Mouse (Mus musculus): ENCODE measurements around the gene Napa.

Gene Napa

DNA sequence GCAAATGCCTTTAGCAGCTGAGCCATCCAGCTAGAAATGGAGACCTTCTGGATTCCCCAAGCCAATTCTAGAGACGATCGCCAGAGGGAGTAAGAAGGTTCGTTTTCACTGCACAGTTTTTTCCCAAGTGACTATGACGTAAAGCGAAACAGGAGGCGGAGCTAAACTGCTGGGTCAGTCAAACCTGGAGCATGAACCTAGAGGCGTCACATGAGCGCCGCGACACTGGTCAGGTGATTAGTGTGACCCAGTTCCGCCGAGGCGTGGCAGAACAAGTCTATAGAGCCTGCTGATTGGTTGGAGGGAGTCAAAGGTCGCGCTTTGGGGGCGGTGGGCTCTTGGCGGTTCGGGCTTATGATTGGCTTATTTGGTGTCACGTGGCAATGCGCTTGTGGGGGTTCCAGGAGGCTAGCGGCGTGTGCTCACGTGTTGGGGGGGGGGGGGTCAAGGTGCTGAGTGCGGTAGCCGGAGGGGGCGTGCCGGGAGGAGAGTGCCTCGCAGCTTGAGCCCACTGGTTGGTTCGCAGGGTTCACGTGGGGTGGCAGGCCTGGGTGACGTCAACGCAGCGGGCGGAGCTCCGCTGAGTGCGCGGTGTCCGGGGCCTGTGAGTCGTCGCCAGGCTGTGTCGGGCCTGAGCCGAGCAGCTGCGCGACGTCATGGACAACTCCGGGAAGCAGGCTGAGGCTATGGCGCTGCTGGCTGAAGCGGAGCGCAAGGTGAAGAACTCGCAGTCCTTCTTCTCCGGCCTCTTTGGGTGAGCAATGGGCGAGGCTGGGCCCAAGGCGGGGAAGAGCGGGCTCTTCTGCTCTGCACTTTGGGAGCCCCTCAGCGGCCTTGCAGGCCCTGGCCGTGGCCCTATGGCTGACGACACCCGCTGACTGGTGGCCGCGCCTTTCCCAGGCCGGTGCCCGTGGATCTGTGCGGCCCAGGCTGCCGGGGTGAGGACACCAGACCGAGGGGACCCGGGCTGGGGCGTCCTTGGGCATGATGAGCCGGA, at the start of gene Napa:
Gene Napa, plus strand, starts transcription at position 438 of the 997 bp plus-strand sequence.
- DNase-seq (ENCODE audit: low spot score in 2 of 2), result peak; percentile 99 to 100

GRCm38 (mm10) chr7:16048675-16049575, 49.3 kb upstream of the Napa start:
- DNase-seq (ENCODE audit: low spot score in 2 of 2), result peak in 1 of 2 experiments; percentile 24

DNA sequence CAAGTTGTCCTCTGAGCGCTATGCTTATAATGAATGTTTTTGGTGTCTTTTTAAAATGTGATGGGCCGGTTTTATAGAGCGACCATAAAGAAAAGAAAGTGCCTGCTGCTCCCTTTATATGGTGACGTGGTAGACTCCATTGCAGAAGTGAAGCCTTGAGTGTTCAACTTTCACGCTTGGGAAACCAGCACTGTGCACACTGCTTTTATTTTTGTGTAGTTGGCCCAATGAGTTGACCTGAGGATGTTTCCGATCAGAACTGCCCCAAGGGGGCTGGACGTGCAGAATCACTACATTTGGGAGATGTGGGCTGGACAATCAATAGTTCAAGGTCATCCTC, 48.7 kb upstream of the Napa start:
- no peak for DNase-seq (ENCODE audit: low spot score in 2 of 2)

GRCm38 (mm10) chr7:16050600-16050999, 47.7 kb upstream of the Napa start:
- DNase-seq (ENCODE audit: low spot score in 2 of 2), result no peak

DNA sequence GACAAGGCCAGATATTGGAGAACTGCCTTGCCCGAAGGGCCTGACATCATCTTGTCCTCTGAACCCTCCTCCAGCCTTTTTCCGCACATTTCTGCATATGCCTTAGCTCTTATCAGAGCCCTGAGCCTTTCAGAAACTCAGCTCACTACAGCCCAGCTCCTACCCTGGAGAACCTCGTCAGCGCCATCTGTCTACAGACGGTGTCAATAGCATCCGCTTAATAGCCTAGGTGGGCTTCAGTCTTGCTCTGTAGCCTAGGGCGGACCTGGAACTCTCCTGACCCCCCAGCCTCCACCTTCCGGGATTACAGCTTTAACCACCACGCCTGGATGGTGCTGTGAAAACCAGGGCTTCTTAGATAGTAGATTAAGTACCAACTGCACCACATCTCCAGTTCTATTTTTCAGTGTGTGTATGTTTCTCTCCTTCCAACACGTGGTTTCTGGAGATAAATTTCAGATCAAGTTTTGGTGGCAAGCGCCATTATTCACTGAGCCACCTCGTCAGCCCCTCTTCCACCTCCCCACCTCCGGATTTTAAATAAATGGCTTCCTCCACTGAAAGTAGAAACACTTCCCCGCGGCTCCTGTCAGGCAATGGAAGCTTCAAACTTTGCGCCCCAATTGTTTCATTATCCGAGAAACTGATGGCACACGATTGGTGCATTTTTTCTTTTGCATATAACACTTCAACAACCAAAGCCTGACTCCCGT, 46.2 kb upstream of the Napa start:
- peak; percentile 75 to 80 for DNase-seq (ENCODE audit: low spot score in 2 of 2)

DNA sequence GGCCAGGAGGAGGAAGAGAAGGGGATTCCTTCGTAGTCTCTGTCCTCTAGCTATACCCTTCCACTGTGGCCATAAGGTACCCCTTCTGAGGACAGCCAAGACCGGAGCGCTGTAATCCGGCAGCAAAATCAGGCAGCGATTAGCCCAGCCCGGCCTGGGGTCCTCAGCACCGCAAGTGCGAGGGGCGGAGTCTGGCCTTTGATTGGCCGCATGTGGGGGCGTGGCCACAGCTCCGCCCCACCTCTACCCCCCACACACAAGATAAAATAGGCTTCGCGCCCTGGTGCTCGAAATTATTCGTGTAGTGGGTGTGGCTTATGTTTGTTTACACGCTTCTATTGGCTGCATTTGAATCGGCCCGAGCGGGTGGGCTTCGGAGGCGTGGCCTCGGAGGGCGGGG, 45.6 kb upstream of the Napa start:
- DNase-seq (ENCODE audit: low spot score in 2 of 2), result peak; percentile 83 to 90

- DNase-seq (ENCODE audit: low spot score in 2 of 2), result no peak
These were observed 45.2 kb upstream of the Napa start for GRCm38 (mm10) chr7:16053105-16053504.

GRCm38 (mm10) chr7:16054966-16055365, 43.3 kb upstream of the Napa start:
- DNase-seq (ENCODE audit: low spot score in 2 of 2), result no peak

- DNase-seq (ENCODE audit: low spot score in 2 of 2), result no peak
These were observed 42.6 kb upstream of the Napa start for GRCm38 (mm10) chr7:16055665-16056064.

GRCm38 (mm10) chr7:16056459-16057135, 41.7 kb upstream of the Napa start:
- DNase-seq (ENCODE audit: low spot score in 2 of 2), result peak; percentile 28 to 68

GRCm38 (mm10) chr7:16057136-16057534, 41.1 kb upstream of the Napa start:
- DNase-seq (ENCODE audit: low spot score in 2 of 2), result no peak

- DNase-seq (ENCODE audit: low spot score in 2 of 2), result no peak
These were observed 36.8 kb upstream of the Napa start, which contains the start of gene Zfp541 for GRCm38 (mm10) chr7:16061219-16062098. TSS of gene Zfp541 (plus strand) at chr7:16061814.

DNA sequence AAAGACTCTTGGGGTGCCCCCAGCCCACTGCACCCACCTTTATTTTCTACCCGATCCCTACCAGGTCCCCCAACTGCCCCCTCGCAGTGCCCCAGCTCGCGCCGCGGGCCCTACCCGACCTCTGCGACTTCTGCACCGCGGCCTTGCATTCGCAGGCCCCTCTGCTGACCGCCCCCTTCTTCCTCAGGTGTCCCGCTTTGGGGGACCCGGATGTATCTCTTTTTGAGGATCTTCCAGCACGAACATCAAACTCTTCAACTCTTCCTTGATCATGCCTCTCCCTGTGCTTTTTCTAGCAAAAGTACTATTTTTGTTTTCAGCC, 36.2 kb upstream of the Napa start:
- DNase-seq (ENCODE audit: low spot score in 2 of 2), result no peak

- DNase-seq (ENCODE audit: low spot score in 2 of 2), result no peak
These were observed 34.8 kb upstream of the Napa start for GRCm38 (mm10) chr7:16063490-16063889.

DNA sequence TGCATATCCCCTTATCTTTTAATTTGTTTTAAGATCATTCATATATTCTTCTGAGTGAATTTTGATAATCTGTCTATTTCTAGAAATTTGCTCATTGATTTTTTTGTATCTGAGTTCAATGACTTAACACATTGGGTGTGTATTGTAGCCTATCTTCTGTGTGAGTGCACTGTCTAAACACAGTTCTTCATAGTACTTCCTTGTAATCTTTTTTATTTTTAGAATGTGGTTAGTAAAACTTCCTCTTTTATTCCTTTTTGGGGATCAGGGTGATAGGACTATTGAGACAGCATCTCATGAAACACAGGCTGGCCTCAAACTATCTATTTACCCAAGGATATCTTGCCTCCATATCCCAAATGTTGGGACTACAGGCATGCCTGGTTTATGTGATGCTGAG, 27.4 kb upstream of the Napa start:
- no peak for DNase-seq (ENCODE audit: low spot score in 2 of 2)

DNA sequence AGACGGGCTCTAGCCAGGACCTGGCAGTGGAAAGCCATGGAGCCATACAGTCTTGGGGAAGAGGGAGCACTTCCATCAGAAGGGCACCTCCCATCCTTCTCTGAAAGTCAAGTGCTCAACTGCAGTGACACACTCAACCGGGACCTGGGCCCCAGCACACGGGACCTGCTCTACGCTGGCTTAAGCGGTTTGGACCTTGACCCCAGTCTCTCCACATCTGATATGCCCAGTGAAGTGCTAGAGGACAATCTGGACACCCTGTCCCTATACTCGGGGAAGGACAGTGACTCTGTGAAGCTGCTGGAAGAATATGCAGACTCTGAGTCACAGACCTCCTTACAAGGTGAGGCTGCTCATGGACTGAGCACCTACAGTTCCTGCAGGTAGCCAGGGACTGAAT, 26.4 kb upstream of the Napa start:
- no peak for DNase-seq (ENCODE audit: low spot score in 2 of 2)

- no peak for DNase-seq (ENCODE audit: low spot score in 2 of 2)
These were observed 18.3 kb upstream of the Napa start for GRCm38 (mm10) chr7:16079947-16080346.

DNA sequence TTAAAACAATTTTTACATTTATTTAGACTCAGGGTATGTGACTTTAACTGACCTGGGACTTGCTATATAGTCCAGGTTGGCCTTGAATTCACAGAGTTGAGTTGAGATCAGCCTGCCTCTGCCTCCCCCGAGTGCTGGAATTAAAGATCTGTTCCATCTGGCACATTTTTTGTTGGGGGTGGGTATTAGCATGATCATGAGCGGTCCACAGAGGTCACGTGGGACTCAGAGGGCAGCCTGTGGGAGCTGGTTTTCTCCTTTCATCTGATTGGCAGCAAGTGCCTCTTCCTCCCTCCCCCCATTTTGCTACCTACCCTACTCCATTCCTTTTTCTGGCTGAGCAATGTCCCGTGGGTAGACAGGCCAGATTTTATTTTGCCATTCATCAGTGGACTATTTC, 17.7 kb upstream of the Napa start:
- DNase-seq (ENCODE audit: low spot score in 2 of 2), result no peak

GRCm38 (mm10) chr7:16083361-16083760, 14.9 kb upstream of the Napa start:
- DNase-seq (ENCODE audit: low spot score in 2 of 2), result no peak

GRCm38 (mm10) chr7:16087587-16087986, 10.7 kb upstream of the Napa start:
- no peak for DNase-seq (ENCODE audit: low spot score in 2 of 2)

All from frontal cortex, postnatal 36 days (tissue).